Mouse (Mus musculus) hindbrain, embryonic 11.5 days (tissue): ENCODE data around the gene Mtcl1. TPM values are rescaled to one million over a fixed set of nuclear protein-coding genes. Genes with fewer than 3 reads are reported as not detected.
"Not testable (repeated sequence)": the region's sequence is repeated elsewhere in the genome, so short reads cannot be mapped to it uniquely, and the experiment has no call there.

Source experiments
- ATAC-seq: fragments of 200-750 bp; cut with Nextera tagmentation; 2 replicates; pipeline ENCODE4 v1.8.0; 2017; ENCODE audit warnings: mild to moderate bottlenecking, moderate TSS enrichment, moderate library complexity; ENCODE audit not compliant: low FRiP score
- DNase-seq: peaks from one replicate; pipeline ENCODE4 v3.0.0-alpha.2; 2015; ENCODE audit warnings: low spot score
- H3K27ac ChIP-seq: fragments of 300-500 bp; sonication (generic); 2 replicates; pipeline ENCODE4 v1.5.1; 2014; ENCODE audit warnings: mild to moderate bottlenecking, low read depth, low read length
- H3K27me3 ChIP-seq: fragments of 300-500 bp; sonication (generic); 2 replicates; pipeline ENCODE4 v1.6.1; 2014; ENCODE audit warnings: mild to moderate bottlenecking, low read length, moderate library complexity, mixed read lengths; ENCODE audit not compliant: control insufficient read depth, insufficient read depth
- H3K36me3 ChIP-seq: fragments of 300-500 bp; sonication (generic); 2 replicates; pipeline ENCODE4 v1.6.1; 2014; ENCODE audit warnings: mild to moderate bottlenecking, low read length, moderate library complexity, mixed read lengths; ENCODE audit not compliant: control insufficient read depth, insufficient read depth
- H3K4me1 ChIP-seq: fragments of 300-500 bp; sonication (generic); replicated peaks from 2 replicates; pipeline ENCODE4 v1.6.1; 2014; ENCODE audit warnings: low read length, mixed read lengths; ENCODE audit not compliant: control insufficient read depth, insufficient read depth
- H3K4me2 ChIP-seq: fragments of 300-500 bp; sonication (generic); replicated peaks from 2 replicates; pipeline ENCODE4 v1.6.1; 2014; ENCODE audit warnings: mild to moderate bottlenecking, low read depth, low read length
- H3K4me3 ChIP-seq: fragments of 300-500 bp; sonication (generic); 2 replicates; pipeline ENCODE4 v1.5.1; 2014; ENCODE audit warnings: low read depth, low read length
- H3K9ac ChIP-seq: fragments of 300-500 bp; sonication (generic); 2 replicates; pipeline ENCODE4 v1.6.1; 2014; ENCODE audit warnings: low read depth, low read length
- H3K9me3 ChIP-seq: fragments of 300-500 bp; sonication (generic); 2 replicates; pipeline ENCODE4 v1.6.1; 2016; ENCODE audit warnings: low read length; ENCODE audit not compliant: control insufficient read depth
- WGBS: fragments of 180-500 bp; shearing (Covaris S2); extraction: QIAGEN DNeasy Blood & Tissue Kit; methylation state at CpG from one replicate; pipeline ENCODE4 v1.1.7; 2014; 5-methylcytosine and 5-hydroxymethylcytosine counted together
- polyA plus RNA-seq: library from polyadenylated mRNA; unstranded; fragments of >200 nt; fragmentation: Nextera tagmentation; extraction: Ambion mirVana; gene quantifications from 2 replicates; pipeline ENCODE4 v1.2.1, GENCODE M21; 2014

The Mtcl1 gene
- polyA plus RNA-seq, 1 experiment from 2014 or later, result 59.8 TPM

- H3K27ac ChIP-seq, result no peak overlapping the region
- ATAC-seq, result no peak
- DNase-seq, result no peak
- no peaks in the 10 kb centered on the region for H3K9me3 ChIP-seq
- no peaks in the 10 kb centered on the region for H3K27me3 ChIP-seq
- no peak overlapping the region for H3K4me2 ChIP-seq
- H3K36me3 ChIP-seq, result 0 out of 2 replicates have a peak, but pooled peaks cover 2% of the 10 kb centered on the region
- peaks cover 4% of the 10 kb centered on the region; the same call in 1 of the 2 replicates for H3K4me1 ChIP-seq
- no peak overlapping the region for H3K9ac ChIP-seq
- no peak overlapping the region for H3K4me3 ChIP-seq
- 70% methylated on average over 7 of the region's 8 CpGs for WGBS
Observed at GRCm38 (mm10) chr17:66439888-66440287, 9.7 kb downstream of the Mtcl1 start.

- H3K4me1 ChIP-seq, result peaks cover 4% of the 10 kb centered on the region; the same call in 1 of the 2 replicates
- H3K27ac ChIP-seq, result no peak overlapping the region
- 16% methylated on average over 11 of the region's 11 CpGs for WGBS
- H3K9ac ChIP-seq, result no peak overlapping the region
- no peaks in the 10 kb centered on the region for H3K27me3 ChIP-seq
- no peak for ATAC-seq
- H3K36me3 ChIP-seq, result 0 out of 2 replicates have a peak, but pooled peaks cover 4% of the 10 kb centered on the region
- H3K4me2 ChIP-seq, result no peak overlapping the region
- no peak for DNase-seq
- H3K4me3 ChIP-seq, result no peak overlapping the region
- no peaks in the 10 kb centered on the region for H3K9me3 ChIP-seq
Observed at GRCm38 (mm10) chr17:66439051-66439753, 10.3 kb downstream of the Mtcl1 start.

GRCm38 (mm10) chr17:66438137-66438536, 11.4 kb downstream of the Mtcl1 start:
- Histone ChIP-seq H3K4me2 (no peak overlapping the region), H3K4me3 (no peak overlapping the region), H3K27ac (no peak overlapping the region), H3K36me3 (0 out of 2 replicates have a peak, but pooled peaks cover 4% of the 10 kb centered on the region), H3K4me1 (peaks cover 4% of the 10 kb centered on the region; the same call in 1 of the 2 replicates), H3K27me3 (no peaks in the 10 kb centered on the region), H3K9me3 (no peaks in the 10 kb centered on the region), H3K9ac (no peak overlapping the region)
- ATAC-seq (no peak), DNase-seq (no peak)
- WGBS, result 91% methylated on average over 12 of the region's 12 CpGs

- no peaks in the 10 kb centered on the region for H3K27me3 ChIP-seq
- ATAC-seq (peak; percentile 77), DNase-seq (peak; percentile 66)
- 0 out of 2 replicates have a peak, but pooled peaks cover 4% of the 10 kb centered on the region for H3K36me3 ChIP-seq
- no peak overlapping the region for H3K4me3 ChIP-seq
- no peaks in the 10 kb centered on the region for H3K9me3 ChIP-seq
- H3K4me2 ChIP-seq, result no peak overlapping the region
- H3K9ac ChIP-seq, result no peak overlapping the region
- WGBS, result 61% methylated on average over 8 of the region's 8 CpGs
- H3K4me1 ChIP-seq, result 0 out of 2 replicates have a peak, but pooled peaks cover 6% of the 10 kb centered on the region
- H3K27ac ChIP-seq, result peak overlapping the region; percentile 30; the same call in 1 of the 2 replicates
Observed at GRCm38 (mm10) chr17:66436811-66437210, 12.7 kb downstream of the Mtcl1 start.

GRCm38 (mm10) chr17:66435982-66436381, 13.6 kb downstream of the Mtcl1 start:
- H3K27ac ChIP-seq, result no peak overlapping the region
- no peak for ATAC-seq

GRCm38 (mm10) chr17:66435007-66435406, 14.5 kb downstream of the Mtcl1 start:
- no peak overlapping the region for H3K4me2 ChIP-seq
- no peaks in the 10 kb centered on the region for H3K9me3 ChIP-seq
- 0 out of 2 replicates have a peak, but pooled peaks cover 6% of the 10 kb centered on the region for H3K4me1 ChIP-seq
- H3K9ac ChIP-seq, result no peak overlapping the region
- ATAC-seq, result no peak
- no peak overlapping the region for H3K4me3 ChIP-seq
- 91% methylated on average over 14 of the region's 14 CpGs for WGBS
- H3K36me3 ChIP-seq, result peaks cover 4% of the 10 kb centered on the region; the same call in 1 of the 2 replicates
- H3K27ac ChIP-seq, result peak overlapping the region; percentile 62; the same call in 1 of the 2 replicates
- no peak for DNase-seq
- H3K27me3 ChIP-seq, result no peaks in the 10 kb centered on the region

More at GRCm38 (mm10) chr17:66435982-66436381, 13.6 kb downstream of the Mtcl1 start:
- no peaks in the 10 kb centered on the region for H3K9me3 ChIP-seq
- H3K4me3 ChIP-seq, result no peak overlapping the region
- 0 out of 2 replicates have a peak, but pooled peaks cover 4% of the 10 kb centered on the region for H3K36me3 ChIP-seq
- 92% methylated on average over 15 of the region's 15 CpGs for WGBS
- DNase-seq, result no peak
- H3K4me1 ChIP-seq, result 0 out of 2 replicates have a peak, but pooled peaks cover 6% of the 10 kb centered on the region
- no peaks in the 10 kb centered on the region for H3K27me3 ChIP-seq
- no peak overlapping the region for H3K9ac ChIP-seq
- no peak overlapping the region for H3K4me2 ChIP-seq

DNA sequence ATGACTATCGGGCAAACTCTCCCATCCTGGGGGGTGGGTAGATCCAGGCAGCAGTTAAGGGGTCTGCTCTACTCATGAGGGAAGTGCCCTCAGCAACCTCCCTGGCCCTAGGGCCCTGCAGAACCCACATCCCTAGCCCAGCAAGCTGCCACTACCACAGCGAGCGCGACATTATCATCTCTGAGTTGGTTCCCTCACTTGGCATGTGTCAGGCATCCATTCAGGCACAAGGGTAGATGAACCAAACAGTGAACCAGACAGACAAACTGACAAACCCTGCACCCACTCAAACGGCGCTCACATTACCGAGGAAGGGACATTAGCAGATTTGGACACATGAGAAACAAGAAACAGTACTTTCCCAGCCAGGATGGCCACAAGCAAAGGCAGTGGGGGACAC, 15.0 kb downstream of the Mtcl1 start:
- Histone ChIP-seq H3K4me3 (no peak overlapping the region), H3K9ac (no peak overlapping the region), H3K27ac (peak overlapping the region; percentile 62), H3K36me3 (peaks cover 4% of the 10 kb centered on the region; the same call in 1 of the 2 replicates), H3K4me2 (no peak overlapping the region), H3K4me1 (0 out of 2 replicates have a peak, but pooled peaks cover 3% of the 10 kb centered on the region), H3K27me3 (no peaks in the 10 kb centered on the region), H3K9me3 (no peaks in the 10 kb centered on the region)
- no peak for DNase-seq
- WGBS, result 89% methylated on average over 7 of the region's 7 CpGs
- no peak for ATAC-seq

DNA sequence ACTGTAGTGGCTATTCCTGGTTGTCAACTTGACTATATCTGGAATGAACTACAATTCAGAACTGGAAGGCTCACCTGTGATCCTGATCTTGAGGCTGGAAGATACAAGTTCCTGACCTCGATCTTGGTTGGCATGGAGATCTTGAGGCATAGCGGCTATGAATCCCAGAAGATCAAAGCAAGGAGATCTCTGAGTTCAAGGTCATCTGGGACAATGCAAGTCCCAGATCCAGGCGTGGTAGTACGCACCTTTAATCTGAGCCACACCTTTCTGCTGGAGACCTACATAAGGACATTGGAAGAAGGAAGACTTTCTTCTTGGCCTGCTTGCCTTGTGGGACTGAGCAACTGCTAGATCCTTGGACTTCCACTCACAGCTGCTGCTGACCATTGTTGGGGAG, 24.9 kb downstream of the Mtcl1 start:
- not testable (repeated sequence) for H3K27me3 ChIP-seq, ATAC-seq, DNase-seq, H3K36me3 ChIP-seq, H3K4me1 ChIP-seq, H3K4me2 ChIP-seq, H3K9me3 ChIP-seq, H3K27ac ChIP-seq, H3K9ac ChIP-seq, H3K4me3 ChIP-seq
- 97% methylated on average over 4 of the region's 4 CpGs for WGBS

DNA sequence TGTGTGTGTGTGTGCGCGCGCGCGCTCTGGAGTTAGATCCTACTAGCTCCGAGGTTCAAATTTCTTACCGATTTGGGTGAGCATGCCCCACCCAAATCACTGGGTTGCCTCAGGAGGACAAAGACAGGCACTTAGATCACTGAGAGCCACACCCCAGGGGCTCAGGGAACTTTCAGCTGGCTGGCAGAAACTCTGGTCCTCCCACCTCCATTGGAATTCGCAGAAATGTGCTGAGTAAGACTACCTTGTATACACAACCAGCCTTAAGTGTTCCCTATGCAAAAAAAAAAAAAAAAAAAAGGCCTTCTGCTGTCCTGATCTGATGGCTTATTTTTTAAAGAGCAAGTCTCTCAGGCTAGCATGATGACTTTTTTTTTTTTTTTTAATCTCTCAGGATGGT, 30.1 kb downstream of the Mtcl1 start:
- 64% methylated on average over 8 of the region's 8 CpGs for WGBS
- no peak overlapping the region for H3K4me2 ChIP-seq
- peaks cover 6% of the 10 kb centered on the region; the same call in 1 of the 2 replicates for H3K4me1 ChIP-seq
- no peak overlapping the region for H3K9ac ChIP-seq
- H3K36me3 ChIP-seq, result no peaks in the 10 kb centered on the region
- no peak overlapping the region for H3K4me3 ChIP-seq
- no peak for DNase-seq
- H3K9me3 ChIP-seq, result no peaks in the 10 kb centered on the region
- H3K27ac ChIP-seq, result no peak overlapping the region
- no peak for ATAC-seq
- H3K27me3 ChIP-seq, result no peaks in the 10 kb centered on the region
